Mouse (Mus musculus) limb, embryonic 12.5 days (tissue): Measurements from ENCODE around the gene Bri3bp. TPM values are rescaled to one million over a fixed set of nuclear protein-coding genes. Genes with fewer than 3 reads are reported as not detected.
A peak's percentile ranks its signal among the peaks of the same experiment; 100 is the strongest.

Experiments used
- ATAC-seq: fragments of 200-750 bp; cut with Nextera tagmentation; 2 replicates; pipeline ENCODE4 v1.8.0; 2017; ENCODE audit warnings: low read depth, moderate TSS enrichment; ENCODE audit not compliant: insufficient number of reproducible peaks, insufficient read depth, low FRiP score, low TSS enrichment
- H3K27ac ChIP-seq: fragments of 300-500 bp; sonication (generic); 2 replicates; pipeline ENCODE4 v1.5.1; 2016; ENCODE audit warnings: mild to moderate bottlenecking, moderate library complexity
- H3K27me3 ChIP-seq: fragments of 300-500 bp; sonication (generic); 2 replicates; pipeline ENCODE4 v1.6.1; 2016; ENCODE audit warnings: mild to moderate bottlenecking, moderate library complexity
- H3K36me3 ChIP-seq: fragments of 300-500 bp; sonication (generic); 2 replicates; pipeline ENCODE4 v1.6.1; 2016; ENCODE audit warnings: mild to moderate bottlenecking, moderate library complexity
- H3K4me1 ChIP-seq: fragments of 300-500 bp; sonication (generic); replicated peaks from 2 replicates; pipeline ENCODE4 v1.6.1; 2016
- H3K4me2 ChIP-seq: fragments of 300-500 bp; sonication (generic); 2 replicates; pipeline ENCODE4 v1.6.1; 2016; ENCODE audit warnings: mild to moderate bottlenecking, moderate library complexity
- H3K4me3 ChIP-seq: fragments of 300-500 bp; sonication (generic); replicated peaks from 2 replicates; pipeline ENCODE4 v1.5.1; 2016; ENCODE audit warnings: mild to moderate bottlenecking
- H3K9ac ChIP-seq: fragments of 300-500 bp; sonication (generic); replicated peaks from 2 replicates; pipeline ENCODE4 v1.6.1; 2016; ENCODE audit warnings: mild to moderate bottlenecking, moderate library complexity
- H3K9me3 ChIP-seq: fragments of 300-500 bp; sonication (generic); 2 replicates; pipeline ENCODE4 v1.6.1; 2016; ENCODE audit warnings: mild to moderate bottlenecking, moderate library complexity
- WGBS: fragments of 180-500 bp; shearing (Covaris S2); methylation state at CpG from one replicate; pipeline ENCODE4 v1.1.7; 2016; 5-methylcytosine and 5-hydroxymethylcytosine counted together
- polyA plus RNA-seq: library from polyadenylated mRNA; unstranded; fragments of >200 nt; fragmentation: Nextera tagmentation; extraction: Ambion mirVana; gene quantifications from 2 replicates; pipeline ENCODE4 v1.2.1, GENCODE M21; 2016

Bri3bp gene
- polyA plus RNA-seq, 1 experiment from 2014 or later: 40.7 TPM

DNA sequence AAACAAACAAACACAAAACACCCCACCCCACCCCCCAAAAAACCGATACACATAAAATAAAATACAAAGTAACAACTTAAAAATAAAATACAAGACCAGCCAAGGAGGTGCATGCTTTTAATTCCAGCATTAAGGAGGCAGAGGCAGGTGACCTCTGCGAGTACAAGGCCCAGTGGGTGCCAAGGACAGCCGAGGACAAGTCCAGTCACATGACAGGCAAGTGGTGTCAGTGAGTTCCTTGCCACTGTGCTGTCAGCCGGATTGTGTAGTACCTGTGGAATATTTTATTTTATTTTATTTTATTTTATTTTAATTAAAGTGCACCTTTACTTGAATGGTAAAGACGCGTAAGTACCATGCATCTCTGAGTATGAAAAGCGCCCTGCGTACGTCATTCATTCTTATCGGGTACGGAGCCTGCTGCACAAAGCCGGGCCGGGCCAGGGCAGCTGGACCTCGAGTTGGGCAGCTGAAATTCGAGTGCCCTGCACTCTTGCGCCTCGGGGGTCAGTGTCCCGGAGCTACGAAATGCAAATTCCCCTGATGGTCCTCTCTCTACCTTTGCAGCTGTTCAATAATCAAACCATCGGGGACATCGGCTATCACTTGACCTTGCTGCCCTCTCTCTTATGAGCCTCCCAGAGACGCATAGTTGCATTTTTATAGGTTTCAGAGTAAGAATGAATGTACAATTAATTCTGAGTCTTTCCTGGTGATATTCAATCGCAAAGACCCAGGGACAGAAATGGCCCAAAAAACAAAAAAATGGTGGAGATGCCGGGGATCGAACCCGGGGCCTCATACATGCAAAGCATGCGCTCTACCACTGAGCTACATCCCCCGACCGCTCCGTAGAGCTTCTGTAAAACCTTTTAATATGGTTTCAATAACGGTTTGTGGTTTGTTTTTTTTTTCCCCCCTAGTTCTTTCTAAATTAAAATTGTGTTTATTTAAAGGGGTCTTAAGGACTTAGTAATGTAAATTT, 37.6 kb upstream of the Bri3bp start:
- WGBS: 15% methylated on average over 31 of the region's 31 CpGs
- H3K27ac ChIP-seq: no peak overlapping the region
- H3K4me1 ChIP-seq: peaks cover 9% of the 10 kb centered on the region
- peak overlapping the region; percentile 37 for H3K4me3 ChIP-seq
- ATAC-seq: no peak
- H3K27me3 ChIP-seq: peaks cover 8% of the 10 kb centered on the region
- no peaks in the 10 kb centered on the region for H3K9me3 ChIP-seq
- no peaks in the 10 kb centered on the region for H3K36me3 ChIP-seq
- H3K9ac ChIP-seq: no peak overlapping the region
- peak overlapping the region; percentile 59 for H3K4me2 ChIP-seq

DNA sequence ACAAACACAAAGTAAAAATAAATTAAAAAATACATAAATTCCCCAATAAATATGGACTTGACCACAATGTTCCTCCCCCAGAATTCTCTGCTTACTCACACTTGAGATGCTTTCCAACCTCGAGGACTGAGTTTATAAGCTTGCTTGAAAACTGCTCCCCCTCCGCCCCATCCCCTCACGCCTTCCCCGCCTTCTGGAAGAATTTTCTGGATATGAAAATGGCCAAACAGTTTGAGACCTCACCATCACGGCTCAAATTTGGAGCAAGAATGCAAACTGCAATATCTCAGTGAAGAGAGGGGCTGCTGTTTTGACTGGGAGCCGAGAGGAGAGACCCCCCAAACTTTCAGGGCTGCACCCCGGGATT, 36.8 kb upstream of the Bri3bp start:
- H3K36me3 ChIP-seq: no peaks in the 10 kb centered on the region
- H3K27ac ChIP-seq: peak overlapping the region; percentile 71
- H3K4me3 ChIP-seq: peak overlapping the region; percentile 46
- no peaks in the 10 kb centered on the region for H3K9me3 ChIP-seq
- H3K4me1 ChIP-seq: peaks cover 10% of the 10 kb centered on the region
- ATAC-seq: no peak
- H3K27me3 ChIP-seq: peaks cover 8% of the 10 kb centered on the region
- peak overlapping the region; percentile 66 for H3K4me2 ChIP-seq
- H3K9ac ChIP-seq: peak overlapping the region; percentile 60
- WGBS: 3% methylated on average over 7 of the region's 7 CpGs

DNA sequence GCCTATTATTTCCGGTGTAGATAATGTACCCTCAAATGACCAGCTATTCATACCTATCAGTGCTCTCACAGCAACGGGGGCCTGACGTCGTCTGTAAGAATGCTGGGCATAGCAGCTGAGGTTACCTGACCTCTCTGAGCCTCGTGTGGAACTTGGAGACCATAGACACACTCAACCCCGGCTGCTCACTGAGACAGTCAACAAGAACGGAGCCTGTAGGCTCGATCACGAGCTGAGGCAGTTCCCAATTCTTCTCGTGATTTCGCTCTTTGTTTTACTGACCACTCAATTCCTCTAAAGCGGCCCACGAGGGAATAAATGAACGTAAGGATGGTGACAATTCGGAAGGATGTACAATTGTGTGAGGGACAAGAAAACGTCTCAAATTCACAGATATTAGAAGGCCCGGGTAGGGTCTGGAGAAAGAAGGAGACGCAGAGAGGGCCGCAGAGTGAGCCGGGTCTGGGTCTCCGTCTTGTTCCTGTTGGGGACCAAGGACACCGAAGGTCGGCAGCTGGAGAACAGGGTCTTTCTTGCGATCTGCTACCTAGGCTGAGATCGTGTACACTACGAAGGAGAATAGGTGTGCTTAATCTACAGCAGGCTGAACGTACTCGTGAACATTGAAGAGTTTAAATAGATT, 36.3 kb upstream of the Bri3bp start:
- peaks cover 8% of the 10 kb centered on the region for H3K27me3 ChIP-seq
- no peak; the same call in 1 of the 2 replicates for ATAC-seq
- under 1% methylated on average over 28 of the region's 28 CpGs for WGBS
- H3K4me3 ChIP-seq: peak overlapping the region; percentile 46
- peak overlapping the region; percentile 66 for H3K4me2 ChIP-seq
- peaks cover 15% of the 10 kb centered on the region for H3K4me1 ChIP-seq
- peak overlapping the region; percentile 60 for H3K9ac ChIP-seq
- no peaks in the 10 kb centered on the region for H3K9me3 ChIP-seq
- peak overlapping the region; percentile 71 for H3K27ac ChIP-seq
- no peaks in the 10 kb centered on the region for H3K36me3 ChIP-seq

DNA sequence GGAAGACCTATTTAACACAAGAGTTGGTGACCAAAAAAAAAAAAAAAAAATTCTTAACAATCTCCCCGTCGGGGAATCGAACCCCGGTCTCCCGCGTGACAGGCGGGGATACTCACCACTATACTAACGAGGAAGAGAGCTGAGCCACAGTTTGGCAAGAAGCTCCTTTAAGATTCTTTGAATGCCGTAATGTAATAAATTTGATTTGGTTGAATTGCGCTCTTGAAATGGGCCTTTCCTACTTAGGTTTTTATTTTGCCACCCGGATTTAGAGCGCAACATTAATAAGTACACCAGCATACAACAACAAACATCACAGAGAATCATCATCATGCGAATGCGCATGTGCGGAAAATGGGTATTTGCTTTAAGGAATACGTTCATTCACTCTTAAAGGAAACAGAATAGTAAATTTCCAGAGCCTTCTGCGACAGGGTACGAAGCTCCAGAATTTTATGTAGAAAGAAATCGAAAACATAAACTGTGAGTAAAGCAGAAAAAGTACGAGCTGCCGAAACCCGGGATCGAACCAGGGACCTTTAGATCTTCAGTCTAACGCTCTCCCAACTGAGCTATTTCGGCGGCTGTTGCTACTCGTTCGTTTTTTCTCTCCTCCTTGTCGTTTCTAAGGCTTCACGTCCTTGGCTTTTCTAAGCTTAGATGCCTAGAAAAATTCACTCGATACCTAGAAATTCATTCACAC, 35.7 kb upstream of the Bri3bp start:
- H3K27ac ChIP-seq: peak overlapping the region; percentile 73
- WGBS: under 1% methylated on average over 31 of the region's 31 CpGs
- peak overlapping the region; percentile 46 for H3K4me3 ChIP-seq
- H3K9me3 ChIP-seq: no peaks in the 10 kb centered on the region
- peak overlapping the region; percentile 66 for H3K4me2 ChIP-seq
- H3K36me3 ChIP-seq: no peaks in the 10 kb centered on the region
- 0 out of 2 replicates have a peak, but pooled peaks have one; percentile 29 for ATAC-seq
- peaks cover 8% of the 10 kb centered on the region for H3K27me3 ChIP-seq
- H3K4me1 ChIP-seq: peaks cover 17% of the 10 kb centered on the region
- peak overlapping the region; percentile 61 for H3K9ac ChIP-seq

DNA sequence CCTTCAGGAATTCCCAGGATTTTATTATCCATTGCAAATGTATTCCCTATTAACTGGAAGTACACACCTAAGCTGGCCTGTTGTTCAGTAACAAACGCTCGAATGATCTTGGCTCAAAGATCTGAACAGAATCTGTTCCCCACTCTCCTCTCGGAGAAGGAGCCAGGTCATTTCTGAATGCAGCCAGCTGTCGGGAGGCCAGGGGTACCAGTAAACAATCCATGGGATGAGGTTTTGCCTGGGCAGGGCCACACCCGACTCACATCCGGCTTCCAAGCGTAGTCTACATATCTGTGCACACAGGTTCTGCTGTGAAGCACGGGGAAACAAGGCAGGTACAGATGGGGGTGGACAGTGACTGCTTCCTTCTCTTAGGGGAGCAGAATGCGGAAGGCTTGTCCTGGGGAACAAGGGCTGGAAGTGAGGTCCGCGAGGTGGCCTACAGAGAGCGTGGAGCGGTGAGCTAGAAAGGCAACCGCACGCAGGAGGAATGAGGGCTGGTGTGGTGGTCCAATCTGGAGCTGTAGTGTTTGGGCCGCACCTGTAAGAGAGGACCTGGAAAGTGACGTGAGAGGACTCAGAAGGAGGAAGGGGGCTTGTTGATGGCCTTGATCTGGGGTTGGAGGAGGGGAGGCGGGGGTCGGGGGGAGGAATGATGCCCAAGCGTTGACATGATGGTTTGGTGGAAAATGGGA, 34.9 kb upstream of the Bri3bp start:
- Histone ChIP-seq H3K4me3 (peak overlapping the region; percentile 46), H3K27ac (peak overlapping the region; percentile 73), H3K36me3 (no peaks in the 10 kb centered on the region), H3K9ac (peak overlapping the region; percentile 61), H3K27me3 (peaks cover 8% of the 10 kb centered on the region), H3K9me3 (no peaks in the 10 kb centered on the region), H3K4me2 (peak overlapping the region; percentile 66), H3K4me1 (peaks cover 17% of the 10 kb centered on the region)
- 2% methylated on average over 20 of the region's 20 CpGs for WGBS
- 0 out of 2 replicates have a peak, but pooled peaks have one; percentile 5 for ATAC-seq

DNA sequence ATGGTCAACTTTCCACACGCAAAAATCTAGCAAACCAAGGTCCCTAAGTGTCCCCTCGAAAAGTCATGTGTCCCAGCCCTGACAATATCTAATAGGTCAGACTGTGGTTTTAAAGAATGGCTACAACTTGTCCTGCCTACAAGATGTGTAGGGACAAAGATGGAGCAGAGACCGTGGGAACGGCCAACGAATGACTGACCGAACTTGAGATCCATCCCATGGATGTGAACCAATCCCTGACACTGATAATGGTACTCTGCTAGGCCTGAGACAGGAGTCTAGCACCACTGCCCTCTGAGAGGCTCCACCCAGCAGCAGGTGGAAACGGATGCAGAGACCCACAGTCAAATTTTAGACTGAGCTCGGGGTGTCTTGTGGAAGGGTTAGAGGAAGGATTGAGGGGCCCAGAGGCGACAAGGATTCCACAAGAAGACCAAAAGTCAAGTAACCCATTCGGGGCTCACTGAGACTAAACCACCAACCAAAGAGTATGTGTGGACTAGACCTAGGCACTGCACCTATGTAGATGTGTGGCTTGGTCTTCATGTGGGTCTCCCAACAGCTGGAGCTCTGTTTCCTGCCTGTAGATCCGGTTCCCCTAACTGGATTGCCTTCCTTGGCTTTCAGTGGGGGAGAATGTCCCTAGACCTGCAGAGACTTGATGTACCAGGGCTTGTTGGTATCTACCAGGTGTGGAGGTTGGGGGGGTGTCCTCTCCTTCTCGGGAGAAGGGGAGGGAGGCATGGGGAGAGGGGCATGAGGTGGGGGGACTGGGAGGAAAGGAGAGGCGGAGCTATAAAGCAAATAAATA, 34.1 kb upstream of the Bri3bp start:
- Histone ChIP-seq H3K9me3 (no peaks in the 10 kb centered on the region), H3K36me3 (no peaks in the 10 kb centered on the region; the same call in 1 of the 2 replicates), H3K4me3 (peak overlapping the region; percentile 46), H3K9ac (peak overlapping the region; percentile 61), H3K27ac (peak overlapping the region; percentile 73), H3K4me2 (peak overlapping the region; percentile 66), H3K27me3 (peaks cover 8% of the 10 kb centered on the region), H3K4me1 (peaks cover 17% of the 10 kb centered on the region)
- 61% methylated on average over 13 of the region's 13 CpGs for WGBS
- no peak for ATAC-seq

DNA sequence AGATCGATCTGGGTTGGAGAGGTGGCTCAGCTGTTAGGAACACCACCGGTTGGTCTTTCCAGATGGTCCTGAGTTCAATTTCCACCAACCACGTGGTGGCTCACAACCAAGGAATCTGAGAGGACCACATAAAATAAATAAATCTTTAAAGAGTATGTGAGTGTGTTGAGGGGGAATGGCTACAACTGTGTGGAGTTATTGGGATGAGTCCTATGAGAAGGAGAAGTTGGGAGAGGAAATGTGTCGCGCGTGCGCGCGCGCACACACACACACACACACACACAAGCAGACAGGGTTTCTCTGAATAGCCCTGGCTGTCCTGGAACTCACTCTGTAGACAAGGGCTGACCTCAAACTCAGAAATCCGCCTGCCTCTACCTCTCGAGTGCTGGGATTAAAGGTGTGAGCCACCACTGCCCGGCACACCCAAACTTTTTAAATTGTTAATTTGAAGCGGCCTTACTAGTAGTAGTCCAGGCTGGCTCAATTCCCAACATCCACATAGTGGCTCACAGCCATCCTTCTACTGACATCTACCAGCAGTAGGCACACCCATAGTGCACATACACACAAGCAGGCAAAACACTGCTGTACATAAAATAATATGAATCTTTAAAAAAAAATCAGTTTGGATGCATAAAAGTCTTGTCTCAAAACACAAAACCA, 33.3 kb upstream of the Bri3bp start:
- H3K4me1 ChIP-seq: peaks cover 17% of the 10 kb centered on the region
- 69% methylated on average over 14 of the region's 14 CpGs for WGBS
- peak overlapping the region; percentile 41; the same call in 1 of the 2 replicates for H3K4me2 ChIP-seq
- H3K9me3 ChIP-seq: no peaks in the 10 kb centered on the region
- no peak overlapping the region for H3K4me3 ChIP-seq
- H3K27ac ChIP-seq: no peak overlapping the region
- H3K36me3 ChIP-seq: peaks cover 1% of the 10 kb centered on the region
- H3K27me3 ChIP-seq: peaks cover 1% of the 10 kb centered on the region
- no peak overlapping the region for H3K9ac ChIP-seq
- ATAC-seq: no peak

DNA sequence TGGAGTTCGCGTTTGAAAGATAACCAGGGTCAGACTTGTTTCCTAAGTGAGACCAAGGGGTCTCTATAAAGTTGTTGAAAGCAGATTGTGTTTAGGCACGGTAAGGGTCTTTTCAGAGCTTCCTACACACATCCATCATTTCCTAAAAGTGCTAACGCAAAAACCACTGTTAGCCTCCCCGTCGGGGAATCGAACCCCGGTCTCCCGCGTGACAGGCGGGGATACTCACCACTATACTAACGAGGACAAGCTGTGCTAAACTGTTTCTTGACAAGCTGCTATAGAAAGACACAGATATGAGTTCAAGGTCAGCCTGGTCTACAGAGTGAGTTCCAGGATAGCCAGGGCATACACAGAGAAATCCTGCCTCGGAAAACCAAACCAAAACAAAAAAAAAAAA, 32.5 kb upstream of the Bri3bp start:
- peaks cover 17% of the 10 kb centered on the region for H3K4me1 ChIP-seq
- under 1% methylated on average over 13 of the region's 13 CpGs for WGBS

DNA sequence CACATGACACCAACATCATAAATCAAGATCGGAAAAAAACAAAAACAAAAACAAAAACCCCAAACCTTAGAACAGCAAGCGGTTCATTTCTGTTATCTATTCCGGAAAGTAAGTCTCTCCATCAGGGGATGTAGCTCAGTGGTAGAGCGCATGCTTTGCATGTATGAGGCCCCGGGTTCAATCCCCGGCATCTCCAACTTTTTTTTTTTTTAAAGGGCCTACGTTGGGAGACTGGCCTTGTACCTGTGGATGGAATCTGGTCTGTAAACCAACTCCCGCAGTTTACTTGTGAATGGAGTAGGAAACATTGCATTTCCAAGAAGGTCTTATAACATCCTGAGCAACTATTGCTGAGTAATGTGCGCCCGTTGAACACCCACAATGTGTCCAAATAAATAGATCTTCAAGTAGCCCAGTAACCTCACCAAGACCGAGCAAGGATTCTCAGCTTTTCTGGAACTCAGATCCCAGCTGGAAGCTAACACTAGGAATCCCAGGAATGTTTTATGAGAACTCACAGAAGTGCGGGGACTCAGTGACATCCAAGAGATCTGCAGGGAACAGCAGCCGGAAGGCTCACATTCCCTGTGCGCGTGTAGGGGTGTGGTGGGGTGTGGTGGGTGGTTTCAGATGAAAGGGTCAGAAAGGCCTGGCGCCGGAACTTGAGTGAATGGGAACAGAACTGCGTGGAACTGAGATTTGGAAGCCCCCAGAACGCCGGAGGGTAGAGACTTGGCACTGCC, 31.8 kb upstream of the Bri3bp start:
- Histone ChIP-seq H3K27ac (no peak overlapping the region), H3K4me3 (peak overlapping the region; percentile 31), H3K9ac (no peak overlapping the region; the same call in 1 of the 2 replicates), H3K9me3 (no peaks in the 10 kb centered on the region), H3K4me1 (peaks cover 17% of the 10 kb centered on the region), H3K27me3 (no peaks in the 10 kb centered on the region), H3K36me3 (peaks cover 15% of the 10 kb centered on the region), H3K4me2 (peak overlapping the region; percentile 41)
- no peak for ATAC-seq
- WGBS: 6% methylated on average over 20 of the region's 20 CpGs

More for the DNA sequence above, 32.5 kb upstream of the Bri3bp start:
- Histone ChIP-seq H3K4me3 (peak overlapping the region; percentile 31), H3K27ac (no peak overlapping the region), H3K9me3 (no peaks in the 10 kb centered on the region), H3K9ac (no peak overlapping the region), H3K27me3 (no peaks in the 10 kb centered on the region), H3K4me2 (peak overlapping the region; percentile 41), H3K36me3 (peaks cover 9% of the 10 kb centered on the region)
- peak; percentile 52; the same call in 1 of the 2 replicates for ATAC-seq
